ENCODE assay signal across 9 mouse cellular contexts in genomic region chr2:71545401-71545881, GRCm38 (mm10). TPM values are rescaled to one million over a fixed set of nuclear protein-coding genes. Genes with fewer than 3 reads are reported as not detected.
A peak's percentile ranks its signal among the peaks of the same experiment; 100 is the strongest.
DNase-seq lines count a peak whose midpoint lies in the region; ATAC-seq and TF ChIP-seq lines count a peak whose summit lies in the region.
"Had no signal": no experiment of that assay in that cellular context is flagged by ENCODE, and none has a peak within 500 bp of the region (broad histone marks: within the 10 kb centered on the region; RNA-seq: fewer than 3 reads in every experiment).

No protein-coding gene starts in this region.

- peak; percentile 75 for DNase-seq in heart, embryonic 10.5 days (ENCODE audit: low spot score)
- DNase-seq in heart, postnatal 25 days (ENCODE audit: low spot score) = no peak
- no peak for DNase-seq in ES-E14 (ENCODE audit: low read depth, low spot score)
- DNase-seq in kidney, postnatal 4 days = peak; percentile 42 to 57
- no peak for DNase-seq in yolk sac, embryonic 10.5 days (ENCODE audit: low spot score)
- no peak for DNase-seq in left cerebral cortex, adult 11 months (ENCODE audit: low spot score)

- intact Hi-C loops in heart, postnatal 25 days (cut with DNase I) = loop anchor here (5.0 to 10.0 kb wide), 3 partner anchors 93 to 391 kb away; partner anchors contain the start of gene Metap1d

- peak overlapping the region; percentile 60 for H3K27ac ChIP-seq in heart, embryonic 10.5 days
- no peak overlapping the region for H3K27ac ChIP-seq in ES-E14 (ENCODE audit: insufficient read depth, low read depth, low read length, poor library complexity, severe bottlenecking)
- peak overlapping the region; percentile 92 for H3K27ac ChIP-seq in forebrain, embryonic 16.5 days (ENCODE audit: low read length)
- peak overlapping the region; percentile 98 for H3K27ac ChIP-seq in olfactory bulb, adult 2 months (ENCODE audit: insufficient read depth, low read depth, low read length)

- WGBS in heart, embryonic 10.5 days = under 1% methylated on average over 32 of the region's 32 CpGs
- 2% methylated on average over 32 of the region's 32 CpGs for WGBS in forebrain, embryonic 16.5 days
- 3% methylated on average over 32 of the region's 32 CpGs for WGBS in olfactory bulb, adult 2 months

- no peak overlapping the region for H3K9ac ChIP-seq in ES-E14 (ENCODE audit: insufficient read depth, low read depth, low read length, poor library complexity, severe bottlenecking)
- peak overlapping the region; percentile 74 for H3K9ac ChIP-seq in forebrain, embryonic 16.5 days (replicated peaks; ENCODE audit: low read depth, low read length)

- H3K9me3 ChIP-seq in heart, embryonic 10.5 days = no peaks in the 10 kb centered on the region
- H3K9me3 ChIP-seq in ES-E14 (ENCODE audit: control insufficient read depth, insufficient read depth, low read depth, low read length) = no peaks in the 10 kb centered on the region
- no peaks in the 10 kb centered on the region for H3K9me3 ChIP-seq in forebrain, embryonic 16.5 days (ENCODE audit: control insufficient read depth, low read length)

- H3K4me2 ChIP-seq in forebrain, embryonic 16.5 days (ENCODE audit: low read length) = peak overlapping the region; percentile 79

- no peak for ATAC-seq in forebrain, embryonic 16.5 days

- no peaks in the 10 kb centered on the region for H3K36me3 ChIP-seq in heart, embryonic 10.5 days
- no peaks in the 10 kb centered on the region for H3K36me3 ChIP-seq in ES-E14 (ENCODE audit: control insufficient read depth, insufficient read depth, low read length, poor library complexity, severe bottlenecking)
- H3K36me3 ChIP-seq in forebrain, embryonic 16.5 days (ENCODE audit: control insufficient read depth, insufficient read depth) = no peaks in the 10 kb centered on the region

- TF ChIP-seq POLR2A in olfactory bulb, adult 2 months (IDR thresholded peaks at IDR 0.05; ENCODE audit: insufficient read depth, low read depth, low read length) = no peak; the same call in 1 of the 2 replicates

- H3K27me3 ChIP-seq in heart, embryonic 10.5 days (ENCODE audit: insufficient read depth, poor library complexity, severe bottlenecking) = peaks cover 95% of the 10 kb centered on the region
- peaks cover 21% of the 10 kb centered on the region for H3K27me3 ChIP-seq in forebrain, embryonic 16.5 days (replicated peaks; ENCODE audit: control insufficient read depth, insufficient read depth, low read length)

- H3K4me1 ChIP-seq in heart, embryonic 10.5 days = peaks cover 47% of the 10 kb centered on the region
- H3K4me1 ChIP-seq in ES-E14 (ENCODE audit: control insufficient read depth in 2 of 2, insufficient read depth in 2 of 2, low read length in 2 of 2, poor library complexity in 1 of 2) = peaks cover 0 to 12% of the 10 kb centered on the region in 2 experiments; a peak in 2 of 4 replicates
- peaks cover 36% of the 10 kb centered on the region for H3K4me1 ChIP-seq in forebrain, embryonic 16.5 days (replicated peaks; ENCODE audit: control insufficient read depth, insufficient read depth, low read length)
- H3K4me1 ChIP-seq in olfactory bulb, adult 2 months (ENCODE audit: control insufficient read depth, insufficient read depth, low read length) = peaks cover 15% of the 10 kb centered on the region

- in situ Hi-C loops in ES-E14 (cut with MboI; ENCODE audit: low sequenced_read_pairs in 2 of 2, unreplicated experiment in 2 of 2) = loop anchor here (5.0 to 25.0 kb wide), 4 partner anchors 93 to 1958 kb away; partner anchors contain the start of genes Lrp2 (in 1 of the 2) and Metap1d (in 1 of the 2)

- peak overlapping the region; percentile 71 for H3K4me3 ChIP-seq in heart, embryonic 10.5 days
- H3K4me3 ChIP-seq in ES-E14 (ENCODE audit: insufficient read depth in 1 of 2, low read depth in 1 of 2, low read length in 2 of 2, poor library complexity in 1 of 2, severe bottlenecking in 1 of 2) = peak overlapping the region; percentile 66 to 76
- peak overlapping the region; percentile 57 for H3K4me3 ChIP-seq in forebrain, embryonic 16.5 days (replicated peaks; ENCODE audit: low read length)
- peak overlapping the region; percentile 96 for H3K4me3 ChIP-seq in olfactory bulb, adult 2 months (ENCODE audit: insufficient read depth, low read depth, low read length)

- no peak for TF ChIP-seq CTCF in olfactory bulb, adult 2 months (IDR thresholded peaks at IDR 0.05; ENCODE audit: insufficient read depth, low read depth, low read length)

TF ChIP-seq in ES-E14, 5 proteins besides CTCF, POLR2A, EP300 and RAD21:
- TF ChIP-seq CHD2 (IDR thresholded peaks at IDR 0.05; ENCODE audit: low read depth, low read length) (no peak), HCFC1 (IDR thresholded peaks at IDR 0.05; ENCODE audit: borderline replicate concordance, insufficient read depth, low read length) (no peak)
TF ChIP-seq in ES-E14: peak in this region for 0.

RNA-seq across cellular contexts. Expression of gene Dlx2, which starts 1.1 kb away (rescaled TPM):
- polyA plus RNA-seq in heart, embryonic 10.5 days (2016; fragmentation: Nextera tagmentation; extraction: Ambion mirVana) = 3.0 and 3.9 TPM in 2 replicates
- total RNA-seq in heart, postnatal 25 days (2021) = not detected
- total RNA-seq in ES-E14 (2012; rRNA removed) = 0.16 and 0.80 TPM in 2 replicates
- 45.2 and 49.8 TPM in 2 replicates for polyA plus RNA-seq in forebrain, embryonic 16.5 days (2015; fragmentation: Nextera tagmentation; extraction: Ambion mirVana)
- polyA plus RNA-seq in olfactory bulb, adult 2 months (2012; ENCODE audit: insufficient read depth, insufficient read length, low replicate concordance, missing spikeins) = not detected in 2 replicates
- polyA plus RNA-seq: gonadal fat pad, adult 2 months had no signal

RNA-seq across cellular contexts. Expression of gene Dlx1, which starts 17.5 kb away (rescaled TPM):
- polyA plus RNA-seq in heart, embryonic 10.5 days (2016; fragmentation: Nextera tagmentation; extraction: Ambion mirVana) = 3.5 and 4.3 TPM in 2 replicates
- under 1 TPM; 0.14 to 0.99 TPM for total RNA-seq in heart, postnatal 25 days (2021)
- 0.27 and 0.32 TPM in 2 replicates for total RNA-seq in ES-E14 (2012; rRNA removed)
- polyA plus RNA-seq in forebrain, embryonic 16.5 days (2015; fragmentation: Nextera tagmentation; extraction: Ambion mirVana) = 232 and 239 TPM in 2 replicates
- 355 TPM in 1 of 2 replicates, not detected in the other for polyA plus RNA-seq in olfactory bulb, adult 2 months (2012; ENCODE audit: insufficient read depth, insufficient read length, low replicate concordance, missing spikeins)
- polyA plus RNA-seq: gonadal fat pad, adult 2 months had no signal

Comparison
In these comparisons a context has a peak if more than half of its experiments do, and no peak if none do; other contexts are left out.
1. DNase-seq: peak in heart, embryonic 10.5 days (single experiment) and kidney, postnatal 4 days (2 of 2); none in heart, postnatal 25 days (single experiment), ES-E14 (single experiment), yolk sac, embryonic 10.5 days (single experiment) and left cerebral cortex, adult 11 months (single experiment).
2. RNA of gene Dlx1, which starts 17.5 kb away (polyA plus RNA-seq): 355 TPM in olfactory bulb, adult 2 months and 232 to 239 TPM in forebrain, embryonic 16.5 days; 3.5 to 4.3 TPM in heart, embryonic 10.5 days; every median in the first group is over 10 times any median in the second.
3. Peak in every context shown above with its lines, with median percentiles within 50 percentile points of each other: H3K4me3 ChIP-seq.